Mouse (Mus musculus) regulatory T cell (primary cell): Measurements from ENCODE around the gene Heatr9.

Source experiments
- in situ Hi-C: fragments of 300-600 bp; cut with MboI, MseI; formaldehyde crosslinking; loops from one replicate; pipeline ENCODE4 v1.15.1; 2025; ENCODE audit warnings: high pct_unique_total_duplicates

Gene Heatr9

GRCm38 (mm10) chr11:83533192-83533591 is 11.2 kb upstream of the Heatr9 start:
- in situ Hi-C loops = no loop called here

- in situ Hi-C loops = no loop called here
Observed at GRCm38 (mm10) chr11:83530360-83530759, 8.4 kb upstream of the Heatr9 start, which contains the start of gene Ccl5. TSS of gene Ccl5 (minus strand) at chr11:83530518.

GRCm38 (mm10) chr11:83529024-83529423 is 7.0 kb upstream of the Heatr9 start:
- in situ Hi-C loops = no loop called here

GRCm38 (mm10) chr11:83518371-83518770 is 3.6 kb downstream of the Heatr9 start:
- in situ Hi-C loops = no loop called here

- in situ Hi-C loops = no loop called here
Observed at GRCm38 (mm10) chr11:83517153-83517552, 4.8 kb downstream of the Heatr9 start.

GRCm38 (mm10) chr11:83509521-83509920 is 12.5 kb downstream of the Heatr9 start:
- in situ Hi-C loops = loop anchor here (10.0 kb wide), 1 partner anchor 165 kb away; no protein-coding TSS in a partner anchor

- in situ Hi-C loops = loop anchor here (10.0 kb wide), 1 partner anchor 160 kb away; no protein-coding TSS in a partner anchor
Observed at GRCm38 (mm10) chr11:83504308-83504707, 17.7 kb downstream of the Heatr9 start.

- in situ Hi-C loops = no loop called here
Observed at GRCm38 (mm10) chr11:83495571-83495970, 26.4 kb downstream of the Heatr9 start.

- in situ Hi-C loops = no loop called here
Observed at GRCm38 (mm10) chr11:83491488-83491887, 30.5 kb downstream of the Heatr9 start.

GRCm38 (mm10) chr11:83473235-83474016 is 48.5 kb downstream of the Heatr9 start:
- in situ Hi-C loops = no loop called here

GRCm38 (mm10) chr11:83472324-83473234 is 49.4 kb downstream of the Heatr9 start, which contains the start of gene Taf15:
TSS of gene Taf15 (plus strand) at chr11:83473086.
- in situ Hi-C loops = no loop called here

- in situ Hi-C loops = no loop called here
Observed at GRCm38 (mm10) chr11:83471766-83472165, 50.2 kb downstream of the Heatr9 start.

- in situ Hi-C loops = no loop called here
Observed at GRCm38 (mm10) chr11:83468765-83469164, 53.2 kb downstream of the Heatr9 start.

GRCm38 (mm10) chr11:83467120-83467652 is 54.8 kb downstream of the Heatr9 start:
- in situ Hi-C loops = no loop called here

- in situ Hi-C loops = no loop called here
Observed at GRCm38 (mm10) chr11:83465976-83466375, 56.0 kb downstream of the Heatr9 start.

GRCm38 (mm10) chr11:83462711-83463244 is 59.2 kb downstream of the Heatr9 start, which contains the start of gene Mmp28:
TSS of gene Mmp28 (minus strand) at chr11:83463071.
- in situ Hi-C loops = no loop called here
